Mouse (Mus musculus) CH12.LX (cell line): ENCODE measurements around the gene Ap2b1.

ENCODE experiments used
- CHD1 ChIP-seq: IDR thresholded peaks from 2 replicates; pipeline ENCODE4 v1.6.1; 2012; ENCODE audit warnings: low read depth, low read length, improper control_type of control experiment, inconsistent platforms
- CHD2 ChIP-seq: IDR thresholded peaks from 2 replicates; pipeline ENCODE4 v1.6.1; 2011; ENCODE audit warnings: low read length, improper control_type of control experiment
- CTCF ChIP-seq, 2 experiments: IDR thresholded peaks in 1 of 2; conservative IDR thresholded peaks in 1 of 2; 2 replicates each; pipeline ENCODE4 v1.5.1; 2011 to 2012; ENCODE audit warnings: low read depth in 2 of 2, low read length in 2 of 2, improper control_type of control experiment in 1 of 2, inconsistent platforms in 1 of 2, mild to moderate bottlenecking in 1 of 2, moderate library complexity in 1 of 2
- MXI1 ChIP-seq: IDR thresholded peaks from 2 replicates; pipeline ENCODE4 v1.6.1; 2011; ENCODE audit warnings: mild to moderate bottlenecking, low read depth, low read length, improper control_type of control experiment
- PAX5 ChIP-seq: IDR thresholded peaks from 2 replicates; pipeline ENCODE4 v1.6.1; 2012; ENCODE audit warnings: low read length, inconsistent platforms, mixed read lengths
- POLR2A ChIP-seq: IDR thresholded peaks from 2 replicates; pipeline ENCODE4 v1.6.1; 2011; ENCODE audit warnings: low read depth, mild to moderate bottlenecking, improper control_type of control experiment, low read length
- RAD21 ChIP-seq: IDR thresholded peaks from 2 replicates; pipeline ENCODE4 v1.6.1; 2011; ENCODE audit warnings: low read depth, mild to moderate bottlenecking, low read length, improper control_type of control experiment, moderate library complexity

DNA sequence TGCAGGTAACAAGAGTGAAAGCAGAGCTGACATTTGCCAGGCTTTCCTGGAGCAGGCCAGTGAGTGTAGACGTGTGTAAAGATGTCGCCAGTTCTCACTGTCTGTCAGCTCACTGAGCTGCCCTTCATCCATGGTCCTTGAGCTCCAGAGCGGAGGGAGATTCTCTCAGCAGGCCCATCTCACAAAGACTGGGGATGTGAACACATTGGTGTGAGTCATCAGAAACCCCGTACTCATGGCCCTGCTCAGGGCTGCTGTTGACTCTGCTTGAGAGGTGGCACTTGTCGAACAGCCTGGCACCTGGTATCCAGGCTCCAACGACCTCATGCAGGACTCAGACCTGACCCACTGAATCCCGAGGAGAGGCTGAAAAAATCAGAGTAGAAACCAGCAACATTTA is 105.0 kb downstream of the Ap2b1 start:
- TF ChIP-seq CTCF (conservative IDR thresholded peaks at IDR 0.05 in 1 of 2, IDR thresholded peaks at IDR 0.05 in 1 of 2; ENCODE audit: low read depth in 2 of 2, low read length in 2 of 2) (no peak), POLR2A (no peak), CHD2 (no peak), PAX5 (no peak), CHD1 (no peak), RAD21 (no peak), MXI1 (no peak)
